In genomic region chr14:33099111-33099510, GRCm38 (mm10) we compare ENCODE assay signal across 17 mouse cellular contexts.
DNase-seq lines count a peak whose midpoint lies in the region; ATAC-seq lines count a peak whose summit lies in the region.
"Had no signal": no experiment of that assay in that cellular context is flagged by ENCODE, and none has a peak within 500 bp of the region (broad histone marks: within the 10 kb centered on the region; RNA-seq: fewer than 3 reads in every experiment).

No protein-coding gene starts in this region.

- no peaks in the 10 kb centered on the region for H3K4me1 ChIP-seq in forebrain, embryonic 13.5 days
- H3K4me1 ChIP-seq: embryonic facial prominence, embryonic 13.5 days; limb, embryonic 12.5 days had no signal

- no peak overlapping the region for H3K4me2 ChIP-seq in forebrain, embryonic 13.5 days
- H3K4me2 ChIP-seq: embryonic facial prominence, embryonic 13.5 days; limb, embryonic 12.5 days had no signal

- DNase-seq in B cell, adult 2 months = peak; percentile 24 to 31
- DNase-seq in CD8-positive naive resting alpha-beta T cell, adult 2 months (ENCODE audit: low read depth in 2 of 2, low spot score in 2 of 2) = peak; percentile 32 to 51
- peak; percentile 47 for DNase-seq in naive thymus-derived CD4-positive, alpha-beta T cell, adult 2 months (ENCODE audit: low read depth)
- DNase-seq in right cerebral cortex, postnatal 14 days = no peak
- DNase-seq in gastrocnemius, postnatal 4 days (ENCODE audit: low spot score in 2 of 2) = no peak
- DNase-seq: cerebellum, adult 9-11 months; kidney, postnatal 4 days; layer of hippocampus, postnatal 36 days; lung, adult 2 months had no signal

- H3K27me3 ChIP-seq in forebrain, embryonic 13.5 days = no peaks in the 10 kb centered on the region
- H3K27me3 ChIP-seq: embryonic facial prominence, embryonic 13.5 days; limb, embryonic 12.5 days had no signal

- no peaks in the 10 kb centered on the region for H3K36me3 ChIP-seq in forebrain, embryonic 13.5 days (ENCODE audit: poor library complexity, severe bottlenecking)
- H3K36me3 ChIP-seq: embryonic facial prominence, embryonic 13.5 days; heart, embryonic 10.5 days; limb, embryonic 12.5 days had no signal

- H3K9me3 ChIP-seq in forebrain, embryonic 13.5 days (replicated peaks) = no peaks in the 10 kb centered on the region
- H3K9me3 ChIP-seq: embryonic facial prominence, embryonic 13.5 days; heart, embryonic 10.5 days; limb, embryonic 12.5 days had no signal

- WGBS in forebrain, embryonic 13.5 days = 62% methylated on average over 7 of the region's 7 CpGs

- H3K4me3 ChIP-seq in forebrain, embryonic 13.5 days = no peak overlapping the region
- H3K4me3 ChIP-seq: embryonic facial prominence, embryonic 13.5 days; heart, embryonic 10.5 days; limb, embryonic 12.5 days; myocyte had no signal

- no peak overlapping the region for H3K27ac ChIP-seq in forebrain, embryonic 13.5 days
- H3K27ac ChIP-seq: embryonic facial prominence, embryonic 13.5 days; heart, embryonic 10.5 days; limb, embryonic 12.5 days had no signal

- peak; percentile 95 for ATAC-seq in common myeloid progenitor, adult 5-6 weeks (replicated peaks; ENCODE audit: low read depth, poor library complexity, severe bottlenecking)
- ATAC-seq in forebrain, embryonic 13.5 days = no peak
- no peak for ATAC-seq in erythroid progenitor cell, adult 5-6 weeks (replicated peaks; ENCODE audit: low FRiP score, poor library complexity, severe bottlenecking)
- ATAC-seq: intestine, postnatal 0 days had no signal

- no peak overlapping the region for H3K9ac ChIP-seq in forebrain, embryonic 13.5 days
- H3K9ac ChIP-seq: embryonic facial prominence, embryonic 13.5 days; limb, embryonic 12.5 days had no signal

Comparison
In these comparisons a context has a peak if more than half of its experiments do, and no peak if none do; other contexts are left out.
1. DNase-seq: peak in B cell, adult 2 months (2 of 2), CD8-positive naive resting alpha-beta T cell, adult 2 months (2 of 2) and naive thymus-derived CD4-positive, alpha-beta T cell, adult 2 months (single experiment); none in right cerebral cortex, postnatal 14 days (single experiment) and gastrocnemius, postnatal 4 days (0 of 2).